Mouse (Mus musculus): Measurements from ENCODE around the gene Sspo. TPM values are rescaled to one million over a fixed set of nuclear protein-coding genes. Genes with fewer than 3 reads are reported as not detected.
A peak's percentile ranks its signal among the peaks of the same experiment; 100 is the strongest.

The Sspo gene
- polyA plus RNA-seq, 1 experiment from 2014 or later = 0.74 TPM

DNA sequence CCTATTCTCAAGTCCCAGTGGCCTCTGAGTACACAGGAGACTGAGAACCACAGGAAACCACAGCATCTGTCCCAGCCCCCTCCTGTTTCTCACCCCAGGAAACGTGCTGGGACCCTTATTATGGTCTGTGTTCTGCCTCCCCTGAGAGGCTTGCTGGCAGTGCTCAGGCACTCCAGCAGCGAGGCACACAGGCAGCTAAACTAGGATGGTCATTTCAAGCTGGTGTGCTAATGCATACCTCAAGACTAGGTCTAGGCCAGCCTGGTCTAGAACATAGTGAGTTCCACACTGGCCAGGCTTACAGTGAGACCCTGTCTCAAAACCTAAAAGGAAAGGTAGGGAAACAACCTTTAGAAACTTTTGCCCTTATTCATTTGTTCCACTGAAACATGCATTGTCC lies 27.4 kb upstream of the Sspo start:
- no peak overlapping the region for H3K4me2 ChIP-seq (replicated peaks; ENCODE audit: low read depth)
- no peaks in the 10 kb centered on the region for H3K9me3 ChIP-seq (ENCODE audit: control insufficient read depth)
- H3K4me3 ChIP-seq (ENCODE audit: low read depth, low read length) = no peak overlapping the region
- H3K36me3 ChIP-seq (ENCODE audit: control insufficient read depth, insufficient read depth) = peaks cover 22% of the 10 kb centered on the region
- H3K9ac ChIP-seq (ENCODE audit: low read depth, low read length) = no peak overlapping the region
- no peaks in the 10 kb centered on the region for H3K27me3 ChIP-seq (replicated peaks; ENCODE audit: control insufficient read depth, insufficient read depth, low read length)
- 14% methylated on average over 2 of the region's 2 CpGs for WGBS
- no peak overlapping the region for H3K27ac ChIP-seq (ENCODE audit: low read depth, low read length)
- TF ChIP-seq CTCF (IDR thresholded peaks at IDR 0.05; ENCODE audit: low read depth) = no peak
- H3K4me1 ChIP-seq (replicated peaks; ENCODE audit: control insufficient read depth, insufficient read depth, low read length) = no peaks in the 10 kb centered on the region
- no peak for ATAC-seq

DNA sequence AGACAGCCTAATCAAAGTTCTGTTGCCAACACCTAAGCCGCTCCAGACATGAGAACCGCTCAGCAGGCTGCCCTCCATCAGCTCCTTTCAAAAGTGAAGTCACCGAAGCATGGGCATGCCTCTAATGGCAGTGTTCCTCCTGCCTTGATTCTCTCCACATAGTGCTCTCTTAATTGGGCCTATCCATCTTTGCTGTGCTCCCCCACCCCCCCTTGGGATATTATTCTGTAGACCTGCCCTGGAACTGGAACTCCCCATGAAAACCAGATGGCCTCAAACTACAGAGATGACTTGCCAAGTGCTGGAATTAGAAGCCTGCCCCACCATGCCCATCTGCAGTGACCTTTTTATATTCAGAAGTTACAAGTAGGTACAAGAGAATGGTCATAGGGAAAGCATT lies 24.7 kb upstream of the Sspo start:
- no peak for TF ChIP-seq CTCF (IDR thresholded peaks at IDR 0.05; ENCODE audit: low read depth)
- Histone ChIP-seq H3K4me3 (ENCODE audit: low read depth, low read length) (no peak overlapping the region), H3K27ac (ENCODE audit: low read depth, low read length) (no peak overlapping the region), H3K9ac (ENCODE audit: low read depth, low read length) (no peak overlapping the region), H3K4me1 (replicated peaks; ENCODE audit: control insufficient read depth, insufficient read depth, low read length) (no peaks in the 10 kb centered on the region), H3K27me3 (replicated peaks; ENCODE audit: control insufficient read depth, insufficient read depth, low read length) (no peaks in the 10 kb centered on the region), H3K9me3 (ENCODE audit: control insufficient read depth) (no peaks in the 10 kb centered on the region), H3K36me3 (ENCODE audit: control insufficient read depth, insufficient read depth) (no peaks in the 10 kb centered on the region), H3K4me2 (replicated peaks; ENCODE audit: low read depth) (no peak overlapping the region)
- 88% methylated on average over 3 of the region's 3 CpGs for WGBS
- no peak for ATAC-seq

DNA sequence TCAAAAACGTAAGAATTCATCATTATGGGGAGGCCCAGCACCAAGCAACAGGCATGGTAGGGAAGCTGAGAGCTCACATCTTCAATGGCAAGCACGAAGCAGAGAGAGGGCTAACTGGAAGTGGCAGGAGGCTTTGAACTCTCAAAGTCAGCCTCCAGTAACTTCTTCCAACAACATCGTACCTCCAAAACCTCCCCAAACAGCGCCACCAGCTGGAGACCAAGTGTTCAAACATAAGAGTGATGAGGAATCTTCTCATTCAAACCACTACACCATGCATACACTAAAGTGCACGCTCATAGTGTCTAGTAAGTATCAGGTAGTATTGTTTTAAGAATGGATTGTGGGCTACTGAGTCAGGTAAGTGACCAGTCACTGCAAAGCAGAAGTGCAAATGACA lies 24.0 kb upstream of the Sspo start:
- Histone ChIP-seq H3K4me2 (replicated peaks; ENCODE audit: low read depth) (no peak overlapping the region), H3K9me3 (ENCODE audit: control insufficient read depth) (no peaks in the 10 kb centered on the region), H3K27ac (ENCODE audit: low read depth, low read length) (no peak overlapping the region), H3K36me3 (ENCODE audit: control insufficient read depth, insufficient read depth) (no peaks in the 10 kb centered on the region), H3K27me3 (replicated peaks; ENCODE audit: control insufficient read depth, insufficient read depth, low read length) (no peaks in the 10 kb centered on the region), H3K4me1 (replicated peaks; ENCODE audit: control insufficient read depth, insufficient read depth, low read length) (no peaks in the 10 kb centered on the region), H3K9ac (ENCODE audit: low read depth, low read length) (no peak overlapping the region), H3K4me3 (ENCODE audit: low read depth, low read length) (no peak overlapping the region)
- no peak for ATAC-seq
- peak; percentile 54 for TF ChIP-seq CTCF (IDR thresholded peaks at IDR 0.05; ENCODE audit: low read depth)
- WGBS = 73% methylated on average over 5 of the region's 5 CpGs

DNA sequence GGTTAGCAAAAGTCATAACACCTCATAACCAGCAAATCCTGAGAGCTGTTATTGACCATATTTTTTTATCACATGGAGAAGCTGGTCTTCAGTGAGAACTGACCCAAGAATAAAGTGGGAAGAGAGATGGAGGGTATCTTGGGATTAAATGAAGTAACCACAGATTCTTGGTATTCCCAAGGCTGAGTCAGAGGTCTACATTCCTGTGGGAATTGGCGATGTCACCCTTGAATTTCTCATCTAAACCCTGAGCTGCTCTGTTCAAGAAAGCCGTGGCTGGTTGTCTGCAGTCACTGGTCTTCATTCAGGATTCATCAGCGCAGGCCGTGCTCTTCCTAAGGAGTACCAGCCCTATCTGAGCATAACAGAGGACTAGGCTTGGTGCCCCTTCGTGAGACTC lies 21.1 kb upstream of the Sspo start:
- WGBS = 86% methylated on average over 5 of the region's 5 CpGs

DNA sequence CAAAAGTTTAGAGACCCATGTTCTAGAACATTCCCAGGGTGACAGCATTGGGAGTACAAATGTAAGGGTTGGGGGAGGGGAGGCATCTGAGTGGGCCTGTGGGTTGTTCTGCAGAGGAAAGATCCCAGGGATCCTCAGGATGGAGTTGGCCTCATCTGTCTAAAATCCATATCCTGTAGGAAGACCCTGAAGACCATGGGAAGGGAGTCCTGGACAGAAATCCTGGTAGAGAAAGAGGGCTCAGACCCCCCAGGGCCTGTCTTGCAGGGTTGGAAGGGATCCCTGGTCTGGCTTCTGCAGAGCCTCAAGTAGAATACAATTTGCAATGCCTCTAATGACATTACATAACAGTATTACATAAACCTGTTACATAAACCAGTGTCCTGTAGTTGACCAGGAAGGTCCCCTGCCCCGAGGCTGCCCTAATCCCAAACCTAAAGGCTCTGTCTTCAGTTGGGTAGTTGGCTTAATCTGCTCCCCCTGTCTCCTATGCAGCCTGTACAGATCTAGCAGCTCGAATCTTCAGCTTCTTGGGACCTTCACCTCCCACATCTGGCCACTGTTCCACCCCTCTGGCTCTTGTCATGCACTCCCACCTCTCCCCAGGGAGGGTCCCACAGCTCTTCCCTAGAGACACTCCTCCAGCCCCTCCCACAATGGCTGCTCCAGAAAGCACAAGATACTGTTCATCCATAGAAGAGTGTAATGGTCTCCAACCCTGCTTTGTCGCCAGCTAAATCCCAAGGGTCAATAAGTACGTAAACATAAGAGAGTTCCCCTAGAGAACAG lies 19.1 kb upstream of the Sspo start:
- 53% methylated on average over 4 of the region's 4 CpGs for WGBS
- ATAC-seq = no peak
- Histone ChIP-seq H3K9ac (ENCODE audit: low read depth, low read length) (no peak overlapping the region), H3K9me3 (ENCODE audit: control insufficient read depth) (no peaks in the 10 kb centered on the region), H3K4me3 (ENCODE audit: low read depth, low read length) (no peak overlapping the region), H3K4me1 (replicated peaks; ENCODE audit: control insufficient read depth, insufficient read depth, low read length) (no peaks in the 10 kb centered on the region), H3K36me3 (ENCODE audit: control insufficient read depth, insufficient read depth) (no peaks in the 10 kb centered on the region), H3K27me3 (replicated peaks; ENCODE audit: control insufficient read depth, insufficient read depth, low read length) (no peaks in the 10 kb centered on the region), H3K27ac (ENCODE audit: low read depth, low read length) (no peak overlapping the region), H3K4me2 (replicated peaks; ENCODE audit: low read depth) (no peak overlapping the region)
- TF ChIP-seq CTCF (IDR thresholded peaks at IDR 0.05; ENCODE audit: low read depth) = no peak

More for the DNA sequence above, 21.1 kb upstream of the Sspo start:
- Histone ChIP-seq H3K27me3 (replicated peaks; ENCODE audit: control insufficient read depth, insufficient read depth, low read length) (no peaks in the 10 kb centered on the region), H3K27ac (ENCODE audit: low read depth, low read length) (no peak overlapping the region), H3K9me3 (ENCODE audit: control insufficient read depth) (no peaks in the 10 kb centered on the region), H3K4me2 (replicated peaks; ENCODE audit: low read depth) (no peak overlapping the region), H3K36me3 (ENCODE audit: control insufficient read depth, insufficient read depth) (no peaks in the 10 kb centered on the region), H3K4me3 (ENCODE audit: low read depth, low read length) (no peak overlapping the region), H3K4me1 (replicated peaks; ENCODE audit: control insufficient read depth, insufficient read depth, low read length) (no peaks in the 10 kb centered on the region), H3K9ac (ENCODE audit: low read depth, low read length) (no peak overlapping the region)
- no peak for TF ChIP-seq CTCF (IDR thresholded peaks at IDR 0.05; ENCODE audit: low read depth)
- ATAC-seq = no peak

DNA sequence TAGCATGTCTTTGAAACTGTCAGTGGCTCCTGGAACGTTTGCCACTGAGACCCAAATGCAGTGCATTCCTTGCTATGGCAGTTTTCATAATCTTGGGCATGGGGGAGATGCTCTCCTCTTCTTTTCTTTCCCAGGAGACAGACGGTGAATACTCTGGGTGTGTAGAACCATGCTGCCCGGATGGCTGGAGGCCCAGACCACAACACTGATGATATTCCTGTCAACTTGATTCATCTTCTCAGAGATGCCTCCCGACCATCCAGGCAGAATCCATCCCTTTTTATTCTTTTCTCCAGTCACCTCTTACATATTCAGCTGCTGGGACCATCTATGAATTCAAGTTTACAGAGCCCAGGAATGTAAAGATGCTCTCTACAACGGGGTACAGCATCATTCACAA lies 17.3 kb upstream of the Sspo start:
- Histone ChIP-seq H3K4me1 (replicated peaks; ENCODE audit: control insufficient read depth, insufficient read depth, low read length) (no peaks in the 10 kb centered on the region), H3K36me3 (ENCODE audit: control insufficient read depth, insufficient read depth) (no peaks in the 10 kb centered on the region), H3K27me3 (replicated peaks; ENCODE audit: control insufficient read depth, insufficient read depth, low read length) (no peaks in the 10 kb centered on the region), H3K4me3 (ENCODE audit: low read depth, low read length) (no peak overlapping the region), H3K9me3 (ENCODE audit: control insufficient read depth) (no peaks in the 10 kb centered on the region), H3K9ac (ENCODE audit: low read depth, low read length) (no peak overlapping the region), H3K27ac (ENCODE audit: low read depth, low read length) (no peak overlapping the region), H3K4me2 (replicated peaks; ENCODE audit: low read depth) (no peak overlapping the region)
- no peak for TF ChIP-seq CTCF (IDR thresholded peaks at IDR 0.05; ENCODE audit: low read depth)
- ATAC-seq = no peak
- WGBS = 70% methylated on average over 5 of the region's 5 CpGs

Data from intestine, postnatal 0 days (tissue).